Mouse (Mus musculus) megakaryocyte, embryonic 14.5 days (primary cell): ENCODE measurements around the gene Lama5. TPM values are rescaled to one million over a fixed set of nuclear protein-coding genes. Genes with fewer than 3 reads are reported as not detected.

ENCODE experiments used
- H3K27me3 ChIP-seq: replicated peaks from 2 replicates; pipeline ENCODE3; 2012; ENCODE audit warnings: inconsistent platforms
- H3K36me3 ChIP-seq: replicated peaks from 2 replicates; pipeline ENCODE3; 2012; ENCODE audit warnings: low read length, inconsistent platforms, mixed read lengths
- H3K4me1 ChIP-seq: 2 replicates; pipeline ENCODE4 v1.6.1; 2012; ENCODE audit warnings: inconsistent platforms
- H3K4me3 ChIP-seq: replicated peaks from 2 replicates; pipeline ENCODE3; 2012; ENCODE audit warnings: moderate library complexity, mild to moderate bottlenecking, inconsistent platforms
- H3K9me3 ChIP-seq: 2 replicates; pipeline ENCODE4 v1.6.1; 2012; ENCODE audit warnings: inconsistent platforms
- FLI1 ChIP-seq: IDR thresholded peaks from 2 replicates; pipeline ENCODE4 v1.6.1; 2012; ENCODE audit warnings: low read length, inconsistent platforms, mixed read lengths
- GATA1 ChIP-seq: IDR thresholded peaks from 3 replicates; pipeline ENCODE4 v1.6.1; 2012; ENCODE audit warnings: mixed read lengths, low read length, inconsistent platforms, borderline replicate concordance
- polyA plus RNA-seq: library from polyadenylated mRNA; stranded (reverse); fragments of >175 nt; gene quantifications from 2 replicates; pipeline ENCODE4 v1.2.3, GENCODE M21; 2012; ENCODE audit warnings: low replicate concordance; ENCODE audit not compliant: insufficient read depth

The Lama5 gene
- polyA plus RNA-seq, 1 experiment: 3.4 TPM

DNA sequence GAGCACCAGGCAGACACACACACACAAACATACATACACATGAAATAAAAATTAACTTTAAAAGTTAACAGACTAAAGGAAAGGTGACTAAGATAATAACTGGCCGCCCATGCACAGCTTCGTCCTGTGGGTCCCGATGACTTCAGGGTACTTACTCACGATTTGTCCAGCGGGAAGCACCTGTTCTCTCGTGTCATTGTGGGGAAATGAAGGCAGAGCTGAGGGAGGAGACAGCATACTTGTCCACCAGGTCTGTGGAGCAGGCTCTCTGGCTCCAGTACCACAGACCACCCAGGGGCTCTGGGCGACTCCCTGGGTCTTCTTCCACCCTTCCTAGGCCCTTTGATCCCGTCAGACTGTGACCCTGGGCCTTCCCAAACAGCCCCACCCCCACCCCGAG, 24.4 kb downstream of the Lama5 start:
- Histone ChIP-seq H3K36me3 (peaks cover 8% of the 10 kb centered on the region), H3K27me3 (peaks cover 27% of the 10 kb centered on the region), H3K4me1 (peaks cover 4% of the 10 kb centered on the region; the same call in 1 of the 2 replicates), H3K4me3 (no peak overlapping the region), H3K9me3 (no peaks in the 10 kb centered on the region)
- TF ChIP-seq GATA1 (no peak), FLI1 (no peak)

DNA sequence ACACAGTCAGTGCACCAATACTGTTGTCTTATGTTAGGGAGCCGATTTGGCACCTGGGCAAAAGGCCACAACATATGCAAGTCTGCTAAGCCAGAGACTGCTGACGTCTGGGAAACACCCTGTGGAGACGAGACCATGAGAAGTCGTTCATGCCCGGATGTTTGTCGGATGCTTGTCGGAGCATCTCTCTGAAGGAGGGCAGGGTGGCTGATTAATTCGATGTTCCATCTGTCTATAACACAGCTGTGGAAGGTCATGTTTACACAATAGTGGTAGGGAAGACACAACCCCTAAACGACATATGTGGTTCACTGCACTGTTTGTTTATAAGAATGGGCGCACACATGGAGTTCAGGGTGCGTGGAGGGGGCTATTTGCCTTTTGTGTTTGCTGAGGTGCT, 25.0 kb downstream of the Lama5 start:
- TF ChIP-seq FLI1 (no peak), GATA1 (no peak)
- H3K9me3 ChIP-seq: no peaks in the 10 kb centered on the region

DNA sequence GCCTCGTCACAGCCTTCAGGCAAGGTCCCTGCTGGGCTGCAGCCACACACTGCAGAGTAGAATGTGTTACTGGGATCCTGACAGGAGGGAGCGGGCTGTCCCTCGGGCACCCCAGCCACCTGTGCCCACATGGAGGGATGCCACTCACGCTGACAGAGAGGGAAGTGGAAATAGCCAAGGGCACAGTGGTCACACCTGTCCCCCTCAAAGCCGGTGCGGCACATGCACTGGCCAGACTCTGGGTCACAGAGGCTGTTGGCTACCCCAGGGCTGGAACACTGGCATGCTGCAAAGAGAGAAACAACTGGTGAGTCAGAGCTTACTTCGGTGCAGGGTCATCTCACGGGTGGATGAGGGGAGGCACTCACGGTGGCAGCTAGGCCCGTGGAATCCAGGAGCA, 26.9 kb downstream of the Lama5 start:
- no peaks in the 10 kb centered on the region for H3K9me3 ChIP-seq
- TF ChIP-seq FLI1 (no peak), GATA1 (no peak)
- H3K36me3 ChIP-seq: peaks cover 18% of the 10 kb centered on the region

More for the DNA sequence above, 25.0 kb downstream of the Lama5 start:
- Histone ChIP-seq H3K36me3 (peaks cover 14% of the 10 kb centered on the region), H3K27me3 (peaks cover 30% of the 10 kb centered on the region), H3K4me3 (no peak overlapping the region), H3K4me1 (peaks cover 4% of the 10 kb centered on the region; the same call in 1 of the 2 replicates)

DNA sequence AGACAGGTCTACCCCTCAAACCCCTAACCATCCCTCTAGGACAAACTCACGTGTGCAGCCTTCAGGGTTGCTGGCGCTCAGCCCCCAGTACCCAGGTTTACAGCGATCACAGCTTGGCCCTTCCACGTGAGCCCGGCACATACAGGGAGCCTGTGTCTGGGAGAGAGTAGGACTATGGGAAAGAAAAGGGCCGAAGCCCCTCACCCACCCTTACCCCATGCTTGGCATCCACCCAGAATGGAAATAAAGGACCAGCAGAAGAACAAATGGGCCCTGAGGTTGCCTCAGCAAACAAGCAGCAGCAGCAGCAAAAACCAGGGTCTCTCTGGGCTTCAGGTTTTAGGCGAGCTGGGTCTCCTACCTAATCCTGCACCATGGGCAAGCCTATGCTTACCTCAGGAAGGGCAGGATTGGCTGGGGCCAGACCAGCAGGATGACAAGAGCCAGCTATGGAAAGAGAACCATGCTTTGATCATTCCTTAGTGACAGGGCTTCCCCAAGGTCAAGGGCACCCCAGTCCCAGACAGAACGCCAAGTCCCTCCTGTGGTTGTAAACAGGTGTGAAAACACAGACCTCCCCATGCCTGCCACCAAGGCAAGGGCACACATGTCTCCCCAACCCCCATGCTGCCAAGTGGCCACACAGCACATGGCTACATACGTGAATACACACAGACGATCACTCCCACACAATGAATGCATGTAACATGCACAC, 28.2 kb downstream of the Lama5 start:
- no peak overlapping the region for H3K4me3 ChIP-seq
- no peak for TF ChIP-seq FLI1
- no peak for TF ChIP-seq GATA1
- no peaks in the 10 kb centered on the region for H3K9me3 ChIP-seq
- peaks cover 28% of the 10 kb centered on the region for H3K36me3 ChIP-seq
- H3K27me3 ChIP-seq: peaks cover 28% of the 10 kb centered on the region
- peaks cover 4% of the 10 kb centered on the region; the same call in 1 of the 2 replicates for H3K4me1 ChIP-seq

More for the DNA sequence above, 26.9 kb downstream of the Lama5 start:
- Histone ChIP-seq H3K4me1 (peaks cover 4% of the 10 kb centered on the region; the same call in 1 of the 2 replicates), H3K27me3 (peaks cover 27% of the 10 kb centered on the region), H3K4me3 (no peak overlapping the region)

DNA sequence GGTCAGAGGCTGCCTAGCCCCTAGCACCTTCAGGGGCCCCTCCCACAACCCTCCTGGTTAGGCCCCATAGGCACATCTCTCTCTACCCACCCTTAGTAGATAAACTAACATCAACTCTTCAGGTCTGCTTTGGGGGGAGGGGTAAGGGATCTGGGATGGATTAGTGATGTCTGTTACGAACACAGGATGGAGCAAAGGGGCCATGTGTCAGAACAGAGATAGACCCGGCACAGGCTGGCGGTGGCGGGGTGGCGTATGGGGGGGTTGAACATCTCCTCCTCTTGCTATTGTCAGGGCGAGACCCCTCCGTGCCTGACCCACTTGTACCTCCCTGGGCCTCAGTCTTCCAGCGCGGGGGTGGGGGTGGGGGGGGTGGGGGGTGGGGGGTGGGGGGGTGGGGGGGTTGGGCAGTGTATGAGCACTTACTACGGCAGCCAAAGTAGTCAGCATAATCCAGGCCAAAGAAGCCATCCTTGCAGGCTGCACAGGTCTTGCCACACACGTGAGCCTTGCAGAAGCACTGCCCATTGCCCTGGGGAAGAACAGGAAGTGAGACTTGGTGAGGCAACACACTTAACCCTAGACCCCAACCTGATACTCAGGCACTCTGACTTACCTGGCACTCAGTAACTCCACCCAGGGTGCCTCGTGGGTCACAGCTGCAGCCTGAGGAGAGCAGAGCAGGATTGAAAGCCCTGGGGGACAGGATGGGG, 28.9 kb downstream of the Lama5 start:
- H3K36me3 ChIP-seq: peaks cover 34% of the 10 kb centered on the region
- TF ChIP-seq GATA1 (no peak), FLI1 (no peak)
- no peaks in the 10 kb centered on the region for H3K9me3 ChIP-seq
- H3K4me1 ChIP-seq: peaks cover 4% of the 10 kb centered on the region
- H3K27me3 ChIP-seq: peaks cover 23% of the 10 kb centered on the region
- no peak overlapping the region for H3K4me3 ChIP-seq

DNA sequence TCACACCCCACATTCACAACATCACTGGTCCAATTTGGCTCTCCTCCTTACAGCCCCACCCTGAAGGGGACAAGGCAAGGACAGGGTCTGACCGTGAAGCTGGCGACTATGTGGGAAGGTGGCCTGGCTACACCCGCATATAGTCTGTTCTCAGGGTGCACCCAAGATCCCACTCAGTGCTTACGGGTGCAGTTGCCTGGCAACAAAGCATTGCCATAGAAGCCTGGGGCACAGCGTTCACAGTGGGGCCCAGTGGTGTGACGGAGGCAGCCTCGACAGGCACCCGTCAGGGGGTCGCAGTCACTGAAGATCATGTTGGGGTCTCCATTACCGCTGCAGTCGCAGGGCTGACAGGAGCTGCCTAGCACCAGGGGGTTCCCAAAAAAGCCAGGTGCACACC, 38.3 kb downstream of the Lama5 start:
- peaks cover 17% of the 10 kb centered on the region for H3K4me1 ChIP-seq
- TF ChIP-seq GATA1 (no peak), FLI1 (no peak)
- H3K27me3 ChIP-seq: peaks cover 33% of the 10 kb centered on the region
- H3K36me3 ChIP-seq: peaks cover 44% of the 10 kb centered on the region
- no peak overlapping the region for H3K4me3 ChIP-seq
- no peaks in the 10 kb centered on the region for H3K9me3 ChIP-seq

DNA sequence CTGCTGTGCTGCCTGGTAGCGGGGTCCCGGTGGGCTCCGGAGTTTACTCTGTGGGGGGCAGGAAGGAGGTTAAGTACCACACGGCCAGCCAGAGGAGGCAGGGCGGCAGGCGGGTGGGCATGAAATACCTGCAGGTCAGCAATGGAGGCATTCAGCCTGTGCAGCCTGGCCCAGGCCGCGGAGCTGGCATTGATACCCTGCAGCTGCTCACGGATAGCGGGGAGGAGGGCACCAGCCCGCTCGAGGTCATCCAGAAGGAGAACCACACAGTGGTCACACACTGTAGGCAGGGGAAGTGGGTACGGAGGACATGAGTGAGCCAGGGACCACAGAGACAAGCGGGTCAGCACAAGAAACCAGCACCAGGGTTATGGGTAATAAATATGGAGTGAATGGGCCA, 40.0 kb downstream of the Lama5 start:
- TF ChIP-seq GATA1 (no peak), FLI1 (no peak)
- Histone ChIP-seq H3K9me3 (no peaks in the 10 kb centered on the region), H3K4me1 (peaks cover 6% of the 10 kb centered on the region; the same call in 1 of the 2 replicates), H3K36me3 (peaks cover 38% of the 10 kb centered on the region), H3K4me3 (no peak overlapping the region), H3K27me3 (peaks cover 33% of the 10 kb centered on the region)

DNA sequence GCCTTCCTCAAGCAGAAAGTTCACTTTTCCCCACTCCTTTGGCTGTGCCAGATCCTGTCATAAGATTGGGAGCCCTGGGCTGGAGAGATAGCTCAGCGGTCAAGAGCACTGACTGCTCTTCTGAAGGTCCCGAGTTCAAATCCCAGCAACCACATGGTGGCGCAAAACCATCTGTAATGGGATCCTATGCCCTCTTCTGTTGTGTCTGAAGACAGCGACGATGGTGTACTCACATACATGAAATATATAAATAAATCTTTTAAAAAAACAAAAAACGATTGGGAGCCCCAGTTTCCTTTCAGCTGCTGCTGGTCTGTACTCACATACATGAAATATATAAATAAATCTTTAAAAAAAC, 40.9 kb downstream of the Lama5 start:
- Histone ChIP-seq H3K4me1 (peaks cover 6% of the 10 kb centered on the region; the same call in 1 of the 2 replicates), H3K27me3 (peaks cover 27% of the 10 kb centered on the region), H3K4me3 (no peak overlapping the region), H3K36me3 (peaks cover 45% of the 10 kb centered on the region), H3K9me3 (no peaks in the 10 kb centered on the region)
- TF ChIP-seq FLI1 (no peak), GATA1 (no peak)

DNA sequence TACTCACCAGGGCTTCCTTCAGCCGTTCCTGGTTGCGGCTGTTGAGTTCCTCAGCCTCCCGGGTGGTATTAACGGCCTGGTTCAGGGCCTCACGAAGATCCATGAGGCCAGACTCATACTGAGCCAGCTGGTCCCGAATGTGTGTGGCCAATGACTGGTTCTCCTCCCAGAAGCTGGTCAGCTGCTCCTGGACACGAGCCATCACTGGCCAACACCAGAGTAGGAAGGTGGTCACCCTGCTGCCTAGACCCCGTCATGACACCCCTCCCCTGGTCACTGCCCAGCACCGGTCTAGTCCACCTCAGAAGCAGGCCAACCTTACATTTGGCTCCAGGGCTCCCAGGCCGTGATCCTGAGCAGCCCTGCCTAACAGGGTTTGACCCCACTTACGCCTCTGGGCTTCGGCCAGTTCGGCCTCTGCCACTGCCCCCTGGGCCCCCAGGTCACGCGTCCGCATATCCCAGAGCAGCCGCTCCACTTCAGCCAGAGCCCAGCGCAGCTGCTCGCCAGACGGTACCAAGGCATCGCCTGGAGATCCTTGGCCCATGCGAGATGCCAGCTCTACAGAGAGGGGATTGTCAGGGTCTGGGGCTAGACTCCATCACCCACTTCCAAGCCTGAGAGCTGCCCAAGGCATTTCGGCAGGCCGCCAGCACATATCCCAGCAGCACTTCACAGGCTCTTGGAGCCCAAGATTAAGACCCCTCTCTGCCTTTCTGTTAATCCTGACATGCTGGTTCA, 41.5 kb downstream of the Lama5 start:
- Histone ChIP-seq H3K4me1 (peaks cover 6% of the 10 kb centered on the region; the same call in 1 of the 2 replicates), H3K4me3 (no peak overlapping the region), H3K36me3 (peaks cover 50% of the 10 kb centered on the region), H3K27me3 (peaks cover 24% of the 10 kb centered on the region), H3K9me3 (no peaks in the 10 kb centered on the region)
- TF ChIP-seq GATA1 (no peak), FLI1 (no peak)
